Mouse (Mus musculus) spleen, postnatal 14 days (tissue): ENCODE data around the gene Igsf9.

ENCODE experiments used
- DNase-seq, 2 experiments: peaks; one replicate each; pipeline ENCODE4 v3.0.0; 2021 to 2022; ENCODE audit warnings: low spot score in 2 of 2

Igsf9 gene

GRCm38 (mm10) chr1:172496030-172496429 is 14.4 kb downstream of the Igsf9 start:
- no peak for DNase-seq

- DNase-seq = no peak
These were observed 15.8 kb downstream of the Igsf9 start for GRCm38 (mm10) chr1:172497428-172497827.

GRCm38 (mm10) chr1:172499765-172500441 is 18.3 kb downstream of the Igsf9 start, which contains the start of gene Tagln2:
Gene Tagln2 (plus strand): TSS chr1:172500047.
- peak; percentile 52 to 58 for DNase-seq

- DNase-seq = no peak
These were observed 19.1 kb downstream of the Igsf9 start for GRCm38 (mm10) chr1:172500451-172501370.

GRCm38 (mm10) chr1:172501371-172502144 is 20.0 kb downstream of the Igsf9 start:
- peak in 1 of 2 experiments; percentile 41 for DNase-seq

- no peak for DNase-seq
These were observed 20.8 kb downstream of the Igsf9 start for GRCm38 (mm10) chr1:172502145-172503110.

GRCm38 (mm10) chr1:172503111-172503997 is 21.8 kb downstream of the Igsf9 start:
- DNase-seq = no peak

GRCm38 (mm10) chr1:172504756-172505155 is 23.2 kb downstream of the Igsf9 start:
- no peak for DNase-seq

- DNase-seq = no peak
These were observed 25.4 kb downstream of the Igsf9 start for GRCm38 (mm10) chr1:172507001-172507400.

GRCm38 (mm10) chr1:172507701-172508100 is 26.1 kb downstream of the Igsf9 start:
- no peak for DNase-seq

GRCm38 (mm10) chr1:172508172-172508571 is 26.6 kb downstream of the Igsf9 start:
- DNase-seq = no peak

GRCm38 (mm10) chr1:172509235-172509634 is 27.6 kb downstream of the Igsf9 start:
- DNase-seq = no peak

GRCm38 (mm10) chr1:172509983-172510382 is 28.4 kb downstream of the Igsf9 start:
- no peak for DNase-seq

- no peak for DNase-seq
These were observed 28.9 kb downstream of the Igsf9 start for GRCm38 (mm10) chr1:172510421-172510972.

GRCm38 (mm10) chr1:172512962-172513361 is 31.4 kb downstream of the Igsf9 start:
- DNase-seq = peak; percentile 44 to 55

GRCm38 (mm10) chr1:172513525-172514212 is 32.1 kb downstream of the Igsf9 start:
- peak; percentile 26 to 52 for DNase-seq

GRCm38 (mm10) chr1:172514213-172514529 is 32.6 kb downstream of the Igsf9 start:
- no peak for DNase-seq

- DNase-seq = no peak
These were observed 33.1 kb downstream of the Igsf9 start for GRCm38 (mm10) chr1:172514551-172515268.
